Mouse (Mus musculus) small intestine, adult 2 months (tissue): Measurements from ENCODE around the gene Zfp174. TPM values are rescaled to one million over a fixed set of nuclear protein-coding genes. Genes with fewer than 3 reads are reported as not detected.
"Not testable (repeated sequence)": the region's sequence is repeated elsewhere in the genome, so short reads cannot be mapped to it uniquely, and the experiment has no call there.

Experiments used
- H3K27ac ChIP-seq: fragments of 200-500 bp; 2 replicates; pipeline ENCODE4 v1.5.1; 2012; ENCODE audit warnings: low read depth, low read length, control low read depth, inconsistent platforms; ENCODE audit not compliant: insufficient read depth
- H3K27me3 ChIP-seq: fragments of 200-500 bp; 2 replicates; pipeline ENCODE4 v1.6.1; 2012; ENCODE audit warnings: mild to moderate bottlenecking, moderate library complexity, low read length, inconsistent platforms; ENCODE audit not compliant: control insufficient read depth, insufficient read depth
- H3K36me3 ChIP-seq: fragments of 200-500 bp; 2 replicates; pipeline ENCODE4 v1.6.1; 2012; ENCODE audit warnings: mild to moderate bottlenecking, low read length, control low read depth, inconsistent platforms; ENCODE audit not compliant: control insufficient read depth, insufficient read depth
- H3K4me1 ChIP-seq: fragments of 200-500 bp; 2 replicates; pipeline ENCODE4 v1.6.1; 2012; ENCODE audit warnings: low read length, inconsistent platforms, mixed read lengths; ENCODE audit not compliant: control insufficient read depth, insufficient read depth, insufficient read length
- H3K4me3 ChIP-seq: fragments of 200-500 bp; 2 replicates; pipeline ENCODE4 v1.5.1; 2012; ENCODE audit warnings: low read depth, mild to moderate bottlenecking, control low read depth, inconsistent platforms, low read length, moderate library complexity
- CTCF ChIP-seq: fragments of 200-500 bp; IDR thresholded peaks from 2 replicates; pipeline ENCODE4 v1.5.1; 2012; ENCODE audit warnings: low read depth, mild to moderate bottlenecking, control low read depth, inconsistent platforms, low read length, moderate library complexity, mixed read lengths; ENCODE audit not compliant: insufficient replicate concordance, insufficient read length; ENCODE audit errors: extremely low read depth
- POLR2A ChIP-seq: fragments of 200-500 bp; IDR thresholded peaks from 2 replicates; pipeline ENCODE4 v1.6.1; 2012; ENCODE audit warnings: low read depth, mild to moderate bottlenecking, control low read depth, inconsistent platforms, low read length, moderate library complexity
- WGBS: fragments of 180-500 bp; shearing (Covaris S2); methylation state at CpG from one replicate; pipeline ENCODE4 v1.1.7; 2018; 5-methylcytosine and 5-hydroxymethylcytosine counted together
- polyA plus RNA-seq: library from polyadenylated mRNA; depleted of rRNA; stranded (reverse); fragments of >200 nt; gene quantifications from 2 replicates; pipeline ENCODE4 v1.2.3, GENCODE M21; 2012

The Zfp174 gene
- polyA plus RNA-seq, 1 experiment, result 0.37 TPM

DNA sequence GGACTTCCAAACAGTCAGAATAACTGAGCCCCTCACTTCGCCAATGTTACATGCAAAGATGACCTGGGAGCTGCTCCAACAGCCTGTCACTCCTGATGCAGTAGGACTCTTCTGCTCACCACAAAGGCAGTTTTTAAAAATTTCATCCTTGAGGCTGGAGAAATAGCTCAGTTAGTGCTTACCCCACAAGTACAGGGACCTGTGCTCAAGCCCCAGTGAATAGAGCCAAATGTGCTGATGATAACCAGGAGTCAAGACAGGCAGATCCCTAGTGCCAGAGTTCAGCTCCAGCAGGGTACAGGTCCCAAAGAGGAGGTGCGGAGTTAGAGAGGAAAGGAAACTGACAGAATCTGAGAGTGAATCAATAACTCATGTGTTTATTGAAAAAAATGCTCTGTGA is 11.6 kb upstream of the Zfp174 start:
- no peaks in the 10 kb centered on the region for H3K27me3 ChIP-seq
- no peaks in the 10 kb centered on the region for H3K4me1 ChIP-seq
- no peak overlapping the region for H3K27ac ChIP-seq
- 78% methylated on average over 2 of the region's 2 CpGs for WGBS
- no peak for TF ChIP-seq POLR2A
- TF ChIP-seq CTCF, result no peak
- no peaks in the 10 kb centered on the region for H3K36me3 ChIP-seq
- no peak overlapping the region for H3K4me3 ChIP-seq

GRCm38 (mm10) chr16:3839157-3839885 is 7.7 kb upstream of the Zfp174 start:
- TF ChIP-seq CTCF (no peak), POLR2A (no peak)
- peaks cover 6% of the 10 kb centered on the region; the same call in 1 of the 2 replicates for H3K4me1 ChIP-seq
- no peaks in the 10 kb centered on the region for H3K27me3 ChIP-seq
- WGBS, result 47% methylated on average over 17 of the region's 17 CpGs
- no peak overlapping the region for H3K27ac ChIP-seq
- no peak overlapping the region for H3K4me3 ChIP-seq
- H3K36me3 ChIP-seq, result no peaks in the 10 kb centered on the region

GRCm38 (mm10) chr16:3842989-3843388 is 4.1 kb upstream of the Zfp174 start:
- Histone ChIP-seq H3K4me3 (no peak overlapping the region), H3K27ac (0 out of 2 replicates have a peak overlapping the region, but pooled peaks have one; percentile 36), H3K36me3 (no peaks in the 10 kb centered on the region), H3K4me1 (peaks cover 8% of the 10 kb centered on the region; the same call in 1 of the 2 replicates), H3K27me3 (no peaks in the 10 kb centered on the region)
- WGBS, result 16% methylated on average over 4 of the region's 4 CpGs
- TF ChIP-seq CTCF, result no peak

- H3K36me3 ChIP-seq, result no peaks in the 10 kb centered on the region
- no peak overlapping the region for H3K4me3 ChIP-seq
These were observed 3.3 kb upstream of the Zfp174 start for GRCm38 (mm10) chr16:3843796-3844195.

DNA sequence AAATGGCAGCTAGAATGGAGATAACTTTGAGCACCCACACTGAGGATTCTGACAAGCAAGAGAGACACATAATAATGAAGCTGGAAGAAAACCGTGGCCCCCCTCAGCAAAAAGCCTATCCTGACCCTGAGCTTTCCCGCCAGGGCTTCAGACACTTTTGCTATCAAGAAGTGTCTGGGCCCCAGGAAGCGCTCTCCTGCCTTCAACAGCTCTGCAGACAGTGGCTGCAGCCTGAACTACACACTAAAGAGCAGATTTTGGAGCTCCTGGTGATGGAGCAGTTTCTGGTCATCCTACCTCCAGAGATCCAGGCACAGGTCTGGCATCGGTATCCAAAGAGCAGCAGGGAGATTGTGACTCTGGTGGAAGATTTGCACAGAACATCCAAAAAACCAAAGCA is 803 bp downstream of the Zfp174 start:
- no peak overlapping the region for H3K4me3 ChIP-seq

More at GRCm38 (mm10) chr16:3843796-3844195, 3.3 kb upstream of the Zfp174 start:
- no peak overlapping the region for H3K27ac ChIP-seq
- peaks cover 8% of the 10 kb centered on the region; the same call in 1 of the 2 replicates for H3K4me1 ChIP-seq
- WGBS, result 50% methylated on average over 1 of the region's 1 CpGs
- H3K27me3 ChIP-seq, result no peaks in the 10 kb centered on the region
- no peak for TF ChIP-seq POLR2A
- no peak for TF ChIP-seq CTCF

GRCm38 (mm10) chr16:3848416-3848815 is 1.3 kb downstream of the Zfp174 start:
- no peak overlapping the region for H3K4me3 ChIP-seq
- H3K4me1 ChIP-seq, result peaks cover 2% of the 10 kb centered on the region
- WGBS, result 77% methylated on average over 3 of the region's 3 CpGs
- no peak overlapping the region for H3K27ac ChIP-seq
- H3K27me3 ChIP-seq, result no peaks in the 10 kb centered on the region
- TF ChIP-seq POLR2A (no peak), CTCF (no peak)
- H3K36me3 ChIP-seq, result no peaks in the 10 kb centered on the region

More for the DNA sequence above, 803 bp downstream of the Zfp174 start:
- 77% methylated on average over 4 of the region's 4 CpGs for WGBS
- no peaks in the 10 kb centered on the region for H3K27me3 ChIP-seq
- peaks cover 7% of the 10 kb centered on the region for H3K4me1 ChIP-seq
- TF ChIP-seq CTCF, result no peak
- TF ChIP-seq POLR2A, result no peak
- H3K27ac ChIP-seq, result no peak overlapping the region
- no peaks in the 10 kb centered on the region for H3K36me3 ChIP-seq

GRCm38 (mm10) chr16:3851301-3851700 is 4.2 kb downstream of the Zfp174 start:
- not testable (repeated sequence) for H3K36me3 ChIP-seq, H3K4me3 ChIP-seq, H3K27me3 ChIP-seq, H3K4me1 ChIP-seq, H3K27ac ChIP-seq
- WGBS, result 68% methylated on average over 13 of the region's 13 CpGs
